Mouse (Mus musculus): Measurements from ENCODE around the gene Schip1. TPM values are rescaled to one million over a fixed set of nuclear protein-coding genes. Genes with fewer than 3 reads are reported as not detected.
A peak's percentile ranks its signal among the peaks of the same experiment; 100 is the strongest.

Schip1 gene
- polyA plus RNA-seq, 1 experiment from 2014 or later = 2.3 TPM

GRCm38 (mm10) chr3:68586646-68587064 lies 522.1 kb downstream of the Schip1 start:
- Histone ChIP-seq H3K9ac (replicated peaks) (no peak overlapping the region), H3K4me1 (ENCODE audit: insufficient read depth) (no peaks in the 10 kb centered on the region), H3K36me3 (replicated peaks; ENCODE audit: insufficient read depth, low read length) (no peaks in the 10 kb centered on the region), H3K27ac (ENCODE audit: low read depth) (no peak overlapping the region), H3K4me2 (ENCODE audit: low read depth, low read length) (no peak overlapping the region), H3K27me3 (ENCODE audit: insufficient read depth, low read length) (no peaks in the 10 kb centered on the region), H3K4me3 (ENCODE audit: low read depth, low read length) (no peak overlapping the region), H3K9me3 (ENCODE audit: low read length) (no peaks in the 10 kb centered on the region)
- no peak for ATAC-seq
- 42% methylated on average over 9 of the region's 9 CpGs for WGBS (ENCODE audit: insufficient replicate concordance)
- no peak for DNase-seq
- TF ChIP-seq CTCF (IDR thresholded peaks at IDR 0.05; ENCODE audit: low read depth) = no peak

- no peaks in the 10 kb centered on the region for H3K36me3 ChIP-seq (replicated peaks; ENCODE audit: insufficient read depth, low read length)
- peaks cover 5% of the 10 kb centered on the region; the same call in 1 of the 2 replicates for H3K4me1 ChIP-seq (ENCODE audit: insufficient read depth)
- no peak overlapping the region for H3K4me2 ChIP-seq (ENCODE audit: low read depth, low read length)
- H3K4me3 ChIP-seq (ENCODE audit: low read depth, low read length) = no peak overlapping the region
- no peaks in the 10 kb centered on the region for H3K9me3 ChIP-seq (ENCODE audit: low read length)
- WGBS (ENCODE audit: insufficient replicate concordance) = 69% methylated on average over 10 of the region's 10 CpGs
- H3K27me3 ChIP-seq (ENCODE audit: insufficient read depth, low read length) = no peaks in the 10 kb centered on the region
- DNase-seq (no peak), ATAC-seq (no peak)
- TF ChIP-seq EP300 (IDR thresholded peaks at IDR 0.05; ENCODE audit: low read depth) (no peak), CTCF (IDR thresholded peaks at IDR 0.05; ENCODE audit: low read depth) (no peak)
- H3K9ac ChIP-seq (replicated peaks) = no peak overlapping the region
- no peak overlapping the region for H3K27ac ChIP-seq (ENCODE audit: low read depth)
Observed at GRCm38 (mm10) chr3:68587567-68588245, 523.1 kb downstream of the Schip1 start.

GRCm38 (mm10) chr3:68589220-68589840 lies 524.7 kb downstream of the Schip1 start:
- 81% methylated on average over 9 of the region's 9 CpGs for WGBS (ENCODE audit: insufficient replicate concordance)

GRCm38 (mm10) chr3:68590436-68590835 lies 525.8 kb downstream of the Schip1 start:
- Histone ChIP-seq H3K9me3 (ENCODE audit: low read length) (no peaks in the 10 kb centered on the region), H3K4me1 (ENCODE audit: insufficient read depth) (peaks cover 11% of the 10 kb centered on the region; the same call in 1 of the 2 replicates), H3K27me3 (ENCODE audit: insufficient read depth, low read length) (no peaks in the 10 kb centered on the region), H3K4me3 (ENCODE audit: low read depth, low read length) (no peak overlapping the region), H3K36me3 (replicated peaks; ENCODE audit: insufficient read depth, low read length) (no peaks in the 10 kb centered on the region), H3K27ac (ENCODE audit: low read depth) (no peak overlapping the region), H3K9ac (replicated peaks) (no peak overlapping the region), H3K4me2 (ENCODE audit: low read depth, low read length) (no peak overlapping the region)
- DNase-seq (no peak), ATAC-seq (no peak)
- no peak for TF ChIP-seq CTCF (IDR thresholded peaks at IDR 0.05; ENCODE audit: low read depth)
- no peak for TF ChIP-seq EP300 (IDR thresholded peaks at IDR 0.05; ENCODE audit: low read depth)
- WGBS (ENCODE audit: insufficient replicate concordance) = 86% methylated on average over 8 of the region's 8 CpGs

More at GRCm38 (mm10) chr3:68589220-68589840, 524.7 kb downstream of the Schip1 start:
- no peak overlapping the region for H3K9ac ChIP-seq (replicated peaks)
- peaks cover 11% of the 10 kb centered on the region; the same call in 1 of the 2 replicates for H3K4me1 ChIP-seq (ENCODE audit: insufficient read depth)
- H3K4me3 ChIP-seq (ENCODE audit: low read depth, low read length) = no peak overlapping the region
- TF ChIP-seq EP300 (IDR thresholded peaks at IDR 0.05; ENCODE audit: low read depth) = no peak
- no peak for TF ChIP-seq CTCF (IDR thresholded peaks at IDR 0.05; ENCODE audit: low read depth)
- no peaks in the 10 kb centered on the region for H3K27me3 ChIP-seq (ENCODE audit: insufficient read depth, low read length)
- H3K4me2 ChIP-seq (ENCODE audit: low read depth, low read length) = no peak overlapping the region
- DNase-seq = no peak
- no peaks in the 10 kb centered on the region for H3K36me3 ChIP-seq (replicated peaks; ENCODE audit: insufficient read depth, low read length)
- no peak overlapping the region for H3K27ac ChIP-seq (ENCODE audit: low read depth)
- no peak for ATAC-seq
- H3K9me3 ChIP-seq (ENCODE audit: low read length) = no peaks in the 10 kb centered on the region

GRCm38 (mm10) chr3:68592575-68592974 lies 528.0 kb downstream of the Schip1 start:
- H3K9ac ChIP-seq (replicated peaks) = no peak overlapping the region
- 72% methylated on average over 10 of the region's 10 CpGs for WGBS (ENCODE audit: insufficient replicate concordance)
- no peaks in the 10 kb centered on the region for H3K27me3 ChIP-seq (ENCODE audit: insufficient read depth, low read length)
- H3K27ac ChIP-seq (ENCODE audit: low read depth) = peak overlapping the region; percentile 83
- H3K9me3 ChIP-seq (ENCODE audit: low read length) = no peaks in the 10 kb centered on the region
- ATAC-seq (peak; percentile 59), DNase-seq (no peak)
- H3K36me3 ChIP-seq (replicated peaks; ENCODE audit: insufficient read depth, low read length) = no peaks in the 10 kb centered on the region
- TF ChIP-seq EP300 (IDR thresholded peaks at IDR 0.05; ENCODE audit: low read depth) (no peak), CTCF (IDR thresholded peaks at IDR 0.05; ENCODE audit: low read depth) (no peak)
- H3K4me2 ChIP-seq (ENCODE audit: low read depth, low read length) = peak overlapping the region; percentile 35
- peaks cover 14% of the 10 kb centered on the region; the same call in 1 of the 2 replicates for H3K4me1 ChIP-seq (ENCODE audit: insufficient read depth)
- no peak overlapping the region for H3K4me3 ChIP-seq (ENCODE audit: low read depth, low read length)

GRCm38 (mm10) chr3:68593073-68593867 lies 528.7 kb downstream of the Schip1 start:
- H3K4me3 ChIP-seq (ENCODE audit: low read depth, low read length) = no peak overlapping the region
- 72% methylated on average over 12 of the region's 12 CpGs for WGBS (ENCODE audit: insufficient replicate concordance)
- H3K27me3 ChIP-seq (ENCODE audit: insufficient read depth, low read length) = no peaks in the 10 kb centered on the region
- peaks cover 15% of the 10 kb centered on the region; the same call in 1 of the 2 replicates for H3K4me1 ChIP-seq (ENCODE audit: insufficient read depth)
- H3K27ac ChIP-seq (ENCODE audit: low read depth) = peak overlapping the region; percentile 83
- no peak for DNase-seq
- H3K9ac ChIP-seq (replicated peaks) = no peak overlapping the region
- peak; percentile 89 for ATAC-seq
- no peaks in the 10 kb centered on the region for H3K36me3 ChIP-seq (replicated peaks; ENCODE audit: insufficient read depth, low read length)
- H3K4me2 ChIP-seq (ENCODE audit: low read depth, low read length) = peak overlapping the region; percentile 38
- no peaks in the 10 kb centered on the region for H3K9me3 ChIP-seq (ENCODE audit: low read length)
- no peak for TF ChIP-seq EP300 (IDR thresholded peaks at IDR 0.05; ENCODE audit: low read depth)
- TF ChIP-seq CTCF (IDR thresholded peaks at IDR 0.05; ENCODE audit: low read depth) = no peak
